ENCODE assay signal across 11 mouse cellular contexts in the genomic region with DNA sequence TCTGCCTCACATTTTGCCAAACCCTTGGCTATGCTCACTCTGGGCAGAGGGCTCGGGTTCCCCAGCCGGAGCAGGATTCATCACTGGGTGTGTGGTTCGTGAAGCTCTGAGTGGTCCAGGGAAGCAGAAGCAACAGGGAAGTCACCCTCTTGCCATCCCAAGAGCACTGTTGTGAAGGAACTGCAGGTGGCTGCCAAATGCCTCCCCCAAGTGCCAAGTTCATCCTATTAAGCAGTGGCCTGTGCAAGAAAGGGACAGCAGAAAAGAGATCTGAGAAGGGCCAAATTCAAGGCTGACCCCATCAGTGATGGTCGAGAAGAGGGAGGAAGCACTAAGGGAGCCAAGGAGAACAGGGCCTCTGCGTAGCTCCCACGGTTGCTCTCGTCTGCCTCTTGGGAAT.
"Had no signal": no experiment of that assay in that cellular context is flagged by ENCODE, and none has a peak within 500 bp of the region (broad histone marks: within the 10 kb centered on the region; RNA-seq: fewer than 3 reads in every experiment).

No protein-coding gene starts in this region.

- H3K36me3 ChIP-seq: liver, embryonic 13.5 days; midbrain, embryonic 13.5 days had no signal

- H3K9ac ChIP-seq: liver, embryonic 13.5 days; midbrain, embryonic 13.5 days had no signal

- ATAC-seq: midbrain, embryonic 13.5 days; midbrain, embryonic 16.5 days had no signal

- H3K9me3 ChIP-seq: liver, embryonic 13.5 days; midbrain, embryonic 13.5 days had no signal

- H3K27ac ChIP-seq: kidney, postnatal 0 days; liver, embryonic 13.5 days; macrophage; midbrain, embryonic 13.5 days had no signal

- H3K4me1 ChIP-seq: liver, embryonic 13.5 days had no signal

- H3K4me3 ChIP-seq: liver, embryonic 13.5 days; midbrain, embryonic 13.5 days had no signal

- H3K27me3 ChIP-seq: liver, embryonic 13.5 days; midbrain, embryonic 13.5 days had no signal

- H3K4me2 ChIP-seq: liver, embryonic 13.5 days; midbrain, embryonic 13.5 days had no signal

- DNase-seq: kidney, postnatal 4 days; layer of hippocampus, postnatal 36 days; liver, embryonic 13.5 days; lung, adult 2 months; lung, postnatal 14 days; thymus, adult 18-20 months; thymus, postnatal 36 days had no signal
